Mouse (Mus musculus): ENCODE data around the gene Prkaa2. TPM values are rescaled to one million over a fixed set of nuclear protein-coding genes. Genes with fewer than 3 reads are reported as not detected.

Prkaa2 gene
- polyA plus RNA-seq, 1 experiment from 2014 or later = 18.4 TPM

- DNase-seq (ENCODE audit: low spot score) (no peak), ATAC-seq (ENCODE audit: low FRiP score) (no peak)
- H3K27ac ChIP-seq = no peak overlapping the region
- H3K9ac ChIP-seq = no peak overlapping the region
- no peaks in the 10 kb centered on the region for H3K36me3 ChIP-seq (replicated peaks; ENCODE audit: control insufficient read depth, insufficient read depth)
- no peak overlapping the region for H3K4me2 ChIP-seq (replicated peaks)
- no peaks in the 10 kb centered on the region for H3K27me3 ChIP-seq (ENCODE audit: control insufficient read depth, insufficient read depth, low read length)
- WGBS = 95% methylated on average over 7 of the region's 7 CpGs
- no peaks in the 10 kb centered on the region for H3K9me3 ChIP-seq (ENCODE audit: control insufficient read depth, low read length)
- no peaks in the 10 kb centered on the region for H3K4me1 ChIP-seq (replicated peaks; ENCODE audit: control insufficient read depth, insufficient read depth, low read length)
- no peak overlapping the region for H3K4me3 ChIP-seq (replicated peaks; ENCODE audit: low read length)
These were observed 121.0 kb downstream of the Prkaa2 start for GRCm38 (mm10) chr4:104988709-104989108.

- no peak overlapping the region for H3K27ac ChIP-seq
- H3K9me3 ChIP-seq (ENCODE audit: control insufficient read depth, low read length) = no peaks in the 10 kb centered on the region
- H3K4me2 ChIP-seq (replicated peaks) = no peak overlapping the region
- no peaks in the 10 kb centered on the region for H3K4me1 ChIP-seq (replicated peaks; ENCODE audit: control insufficient read depth, insufficient read depth, low read length)
- DNase-seq (ENCODE audit: low spot score) (no peak), ATAC-seq (ENCODE audit: low FRiP score) (no peak)
- no peaks in the 10 kb centered on the region for H3K27me3 ChIP-seq (ENCODE audit: control insufficient read depth, insufficient read depth, low read length)
- H3K9ac ChIP-seq = no peak overlapping the region
- H3K36me3 ChIP-seq (replicated peaks; ENCODE audit: control insufficient read depth, insufficient read depth) = no peaks in the 10 kb centered on the region
- 88% methylated on average over 5 of the region's 5 CpGs for WGBS
- H3K4me3 ChIP-seq (replicated peaks; ENCODE audit: low read length) = no peak overlapping the region
These were observed 121.6 kb downstream of the Prkaa2 start for GRCm38 (mm10) chr4:104988102-104988501.

- WGBS = 83% methylated on average over 7 of the region's 7 CpGs
- H3K36me3 ChIP-seq (replicated peaks; ENCODE audit: control insufficient read depth, insufficient read depth) = no peaks in the 10 kb centered on the region
- ATAC-seq (ENCODE audit: low FRiP score) (no peak), DNase-seq (ENCODE audit: low spot score) (no peak)
- H3K27me3 ChIP-seq (ENCODE audit: control insufficient read depth, insufficient read depth, low read length) = no peaks in the 10 kb centered on the region
- H3K4me1 ChIP-seq (replicated peaks; ENCODE audit: control insufficient read depth, insufficient read depth, low read length) = no peaks in the 10 kb centered on the region
- no peak overlapping the region for H3K9ac ChIP-seq
- no peaks in the 10 kb centered on the region for H3K9me3 ChIP-seq (ENCODE audit: control insufficient read depth, low read length)
- no peak overlapping the region for H3K4me3 ChIP-seq (replicated peaks; ENCODE audit: low read length)
- H3K27ac ChIP-seq = no peak overlapping the region
- H3K4me2 ChIP-seq (replicated peaks) = no peak overlapping the region
These were observed 122.1 kb downstream of the Prkaa2 start for GRCm38 (mm10) chr4:104987631-104988030.

- no peak overlapping the region for H3K9ac ChIP-seq
- H3K4me1 ChIP-seq (replicated peaks; ENCODE audit: control insufficient read depth, insufficient read depth, low read length) = no peaks in the 10 kb centered on the region
- H3K9me3 ChIP-seq (ENCODE audit: control insufficient read depth, low read length) = no peaks in the 10 kb centered on the region
- H3K36me3 ChIP-seq (replicated peaks; ENCODE audit: control insufficient read depth, insufficient read depth) = no peaks in the 10 kb centered on the region
- WGBS = 87% methylated on average over 5 of the region's 5 CpGs
- no peak overlapping the region for H3K4me3 ChIP-seq (replicated peaks; ENCODE audit: low read length)
- H3K27me3 ChIP-seq (ENCODE audit: control insufficient read depth, insufficient read depth, low read length) = no peaks in the 10 kb centered on the region
- H3K4me2 ChIP-seq (replicated peaks) = no peak overlapping the region
- H3K27ac ChIP-seq = no peak overlapping the region
- no peak for ATAC-seq (ENCODE audit: low FRiP score)
- DNase-seq (ENCODE audit: low spot score) = no peak
These were observed 123.6 kb downstream of the Prkaa2 start for GRCm38 (mm10) chr4:104985960-104986632.

Other genes starting within 250 kb of the Prkaa2 start
- gene C8a, start 233.5 kb downstream of the Prkaa2 start, polyA plus RNA-seq (2014; fragmentation: Nextera tagmentation; extraction: Ambion mirVana) = 0.05 TPM in 1 of 2 replicates, not detected in the other
- 0.13 and 0.29 TPM in 2 replicates for gene Fyb2, start 196.4 kb downstream of the Prkaa2 start, polyA plus RNA-seq (2014; fragmentation: Nextera tagmentation; extraction: Ambion mirVana)
- gene Plpp3, start 47.5 kb upstream of the Prkaa2 start, polyA plus RNA-seq (2014; fragmentation: Nextera tagmentation; extraction: Ambion mirVana) = 68.6 and 69.9 TPM in 2 replicates

Data from hindbrain, embryonic 14.5 days (tissue).